Mouse (Mus musculus) layer of hippocampus, postnatal 25 days (tissue): Measurements from ENCODE around the gene Cd5. TPM values are rescaled to one million over a fixed set of nuclear protein-coding genes. Genes with fewer than 3 reads are reported as not detected.

Source experiments
- DNase-seq, 2 experiments: peaks; one replicate each; pipeline ENCODE4 v3.0.0; 2022; ENCODE audit warnings: mixed read lengths in 2 of 2, low spot score in 1 of 2; ENCODE audit errors: extremely low spot score in 1 of 2
- total RNA-seq, 2 experiments: library from RNA; stranded (reverse); gene quantifications; 2 replicates each; pipeline ENCODE4 v1.2.3; 2021

Gene Cd5
- under 1 TPM in 1 of 2 experiments, not detected in 1; 0.16 TPM for total RNA-seq

GRCm38 (mm10) chr19:10738811-10739210, at the start of gene Cd5:
TSS of gene Cd5 (minus strand) at chr19:10739002.
- no peak for DNase-seq

GRCm38 (mm10) chr19:10788242-10788641, 49.4 kb upstream of the Cd5 start:
- no peak for DNase-seq

DNA sequence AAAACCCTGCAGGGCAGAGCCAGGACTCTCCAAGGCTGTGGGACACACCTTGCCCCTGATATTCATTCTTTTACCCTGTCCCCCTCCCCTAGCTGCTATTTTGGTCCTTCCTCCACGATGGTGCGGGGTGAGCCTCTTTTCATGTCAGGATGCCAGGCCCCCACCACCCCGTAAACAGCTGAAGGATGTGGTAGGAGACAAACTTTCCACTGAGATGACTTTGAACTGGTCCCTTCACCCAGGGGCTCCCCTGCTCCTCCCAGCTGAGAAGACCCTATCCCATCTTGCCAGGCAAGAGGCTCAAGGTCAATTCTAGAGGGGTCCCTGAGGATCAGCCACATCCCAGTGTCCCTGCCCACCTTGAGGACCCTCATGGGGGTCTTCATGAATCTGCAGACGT, 48.6 kb upstream of the Cd5 start:
- no peak for DNase-seq

DNA sequence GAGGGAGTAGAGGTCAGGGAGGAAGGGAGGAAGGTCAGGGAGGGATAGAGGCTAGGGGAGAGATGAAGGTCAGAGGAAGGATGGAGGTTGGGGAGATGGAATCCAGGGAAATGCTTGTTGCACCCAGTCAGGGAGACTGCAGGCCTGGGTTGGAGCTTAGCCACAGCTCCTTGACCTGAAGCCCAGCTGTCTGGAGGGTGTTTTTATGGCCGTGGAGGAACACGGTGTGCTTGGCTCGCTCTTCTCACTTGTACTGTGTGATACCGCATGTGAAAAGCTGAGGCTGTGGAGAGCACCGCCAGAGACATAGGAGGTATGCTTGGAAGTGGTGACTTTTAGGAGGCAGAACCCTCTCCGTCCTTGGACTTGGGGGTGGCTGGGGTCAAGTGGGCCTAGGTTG, 48.0 kb upstream of the Cd5 start:
- DNase-seq = no peak

GRCm38 (mm10) chr19:10784796-10785459, 46.1 kb upstream of the Cd5 start:
- no peak for DNase-seq

DNA sequence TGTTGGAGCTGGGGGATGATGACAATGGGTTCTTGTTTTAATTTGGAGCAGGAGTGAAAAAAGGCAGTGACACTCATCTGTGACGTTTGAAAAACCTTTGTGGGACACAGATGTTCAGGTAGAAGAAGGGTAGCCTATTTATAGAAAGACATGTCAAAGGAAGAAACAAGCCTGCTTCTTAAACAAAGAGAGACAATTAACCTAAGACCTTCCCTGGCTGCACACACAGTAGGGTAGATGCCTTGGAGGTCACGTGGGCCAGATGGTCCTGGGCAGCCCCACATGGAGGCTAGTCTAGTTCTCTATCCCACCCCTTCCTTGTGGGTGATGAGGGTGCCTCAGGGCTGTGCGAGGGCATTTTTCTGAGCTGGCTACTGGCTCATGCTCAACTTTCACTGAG, 45.3 kb upstream of the Cd5 start:
- no peak for DNase-seq

GRCm38 (mm10) chr19:10783168-10783567, 44.4 kb upstream of the Cd5 start:
- no peak for DNase-seq

DNA sequence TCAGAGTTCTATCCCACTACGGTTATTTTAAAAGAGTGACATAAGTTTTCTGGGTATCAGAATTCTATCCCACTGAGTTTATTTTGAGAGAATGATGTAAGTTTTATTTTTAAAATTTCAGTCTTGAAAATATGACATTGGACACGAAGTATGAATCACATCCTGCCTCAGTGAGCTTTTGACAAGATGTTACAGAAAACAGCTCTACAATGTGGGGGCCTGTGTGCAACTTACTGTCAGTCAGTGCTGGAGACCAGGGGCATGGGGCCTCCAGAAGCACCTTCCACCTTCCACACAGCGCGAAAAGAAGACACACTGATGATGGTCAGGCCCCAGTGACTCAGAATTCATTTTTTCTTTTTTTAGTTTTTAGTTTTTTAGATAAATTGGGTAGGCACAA, 42.8 kb upstream of the Cd5 start:
- no peak for DNase-seq

DNA sequence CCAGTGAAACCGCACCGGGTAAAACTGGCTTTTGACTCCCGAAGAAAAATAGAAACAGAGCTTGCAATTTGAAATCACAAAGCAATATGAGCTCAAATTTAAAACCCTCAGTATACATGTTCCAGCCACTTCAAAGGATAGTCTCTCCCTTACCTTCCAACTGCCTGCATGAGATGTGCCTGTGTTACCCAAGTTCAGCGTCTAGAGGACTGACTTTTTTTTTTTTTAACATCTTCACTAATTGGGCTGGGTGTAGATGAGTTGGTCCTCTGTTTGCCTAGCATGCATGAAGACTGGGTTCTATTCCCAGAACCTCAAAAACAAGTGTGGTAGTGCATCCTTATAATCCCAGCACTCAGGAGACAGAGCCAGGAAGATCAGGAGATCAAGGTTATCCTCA, 38.1 kb upstream of the Cd5 start:
- DNase-seq = no peak

DNA sequence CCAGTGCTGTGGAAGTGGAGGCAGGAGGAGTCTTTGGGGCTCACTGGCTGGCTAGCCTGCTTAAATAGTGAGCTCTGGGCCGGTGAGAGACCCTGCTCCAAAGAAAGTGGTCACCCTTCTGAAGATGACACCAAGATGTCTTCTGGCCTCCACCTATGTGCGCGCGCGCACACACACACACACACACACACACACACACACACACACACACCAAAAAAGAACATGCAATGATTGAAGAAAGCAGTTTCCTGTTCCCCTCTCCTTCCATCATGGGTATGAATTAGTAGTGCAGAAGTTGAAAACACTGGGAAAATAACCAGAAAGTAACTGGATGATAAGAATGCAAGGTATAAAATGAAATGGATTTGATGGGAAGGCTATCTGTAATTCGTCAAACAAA, 35.3 kb upstream of the Cd5 start:
- no peak for DNase-seq

GRCm38 (mm10) chr19:10773384-10773783, 34.6 kb upstream of the Cd5 start:
- DNase-seq = no peak

GRCm38 (mm10) chr19:10772866-10773265, 34.1 kb upstream of the Cd5 start:
- DNase-seq = no peak

GRCm38 (mm10) chr19:10771995-10772394, 33.2 kb upstream of the Cd5 start:
- no peak for DNase-seq

GRCm38 (mm10) chr19:10769429-10770195, 30.8 kb upstream of the Cd5 start:
- no peak for DNase-seq

DNA sequence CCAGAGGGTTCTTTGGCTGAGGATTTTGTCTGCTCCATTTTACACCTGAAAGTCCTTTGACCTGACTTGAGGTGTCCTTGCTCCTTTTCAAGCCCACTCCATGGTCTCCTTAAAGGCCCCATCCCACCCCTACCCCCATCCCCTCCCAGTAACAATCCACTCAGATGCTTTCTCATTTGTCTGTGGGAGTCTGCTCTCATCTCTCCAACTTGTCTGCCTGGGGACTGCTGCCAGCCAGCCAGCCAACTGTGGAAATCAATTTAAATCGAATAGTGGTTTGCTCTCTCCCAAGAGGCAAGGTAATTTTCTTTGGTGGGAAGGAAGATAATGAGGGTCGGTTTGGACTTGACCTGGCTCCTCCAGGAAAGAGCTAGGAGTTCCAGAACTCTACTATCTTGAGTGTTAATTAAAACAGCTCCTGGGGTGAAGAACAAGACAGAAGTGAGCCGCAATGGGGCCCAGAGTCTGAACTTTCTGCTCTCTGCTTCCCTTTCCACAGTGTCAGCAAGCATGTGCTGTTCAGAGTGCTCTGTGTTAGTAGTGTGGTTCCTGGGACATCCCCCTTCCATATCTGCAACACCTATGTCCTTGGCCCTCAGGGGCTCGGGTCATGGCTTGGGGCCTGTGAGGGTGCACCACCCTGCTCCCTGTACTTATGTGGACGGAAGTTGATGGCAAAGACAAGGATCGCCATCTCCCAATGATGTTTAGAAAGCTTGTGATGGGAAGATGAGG, 30.1 kb upstream of the Cd5 start:
- DNase-seq = no peak

GRCm38 (mm10) chr19:10767631-10768030, 28.8 kb upstream of the Cd5 start:
- no peak for DNase-seq

GRCm38 (mm10) chr19:10763381-10764031, 24.7 kb upstream of the Cd5 start:
- DNase-seq = no peak

DNA sequence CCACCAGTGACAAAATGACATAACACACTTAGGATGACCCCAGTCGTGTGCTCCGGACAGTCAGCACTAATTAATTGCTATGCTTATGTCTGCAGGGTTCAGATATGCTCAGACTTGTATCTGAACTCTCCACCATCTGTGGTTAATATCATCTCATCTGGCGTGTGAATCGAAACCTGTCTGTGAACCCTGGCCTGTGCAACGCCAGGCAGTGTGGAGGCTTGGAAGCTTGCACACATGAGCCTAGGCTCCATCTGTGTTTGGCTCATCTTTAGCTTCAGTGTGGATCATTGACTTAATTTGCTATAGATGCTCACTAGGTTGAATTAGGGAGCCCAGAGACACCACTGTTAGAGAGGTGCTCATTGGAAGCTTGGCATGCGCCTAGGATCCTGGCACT, 23.7 kb upstream of the Cd5 start:
- no peak for DNase-seq

GRCm38 (mm10) chr19:10761794-10762415, 23.1 kb upstream of the Cd5 start:
- no peak for DNase-seq

DNA sequence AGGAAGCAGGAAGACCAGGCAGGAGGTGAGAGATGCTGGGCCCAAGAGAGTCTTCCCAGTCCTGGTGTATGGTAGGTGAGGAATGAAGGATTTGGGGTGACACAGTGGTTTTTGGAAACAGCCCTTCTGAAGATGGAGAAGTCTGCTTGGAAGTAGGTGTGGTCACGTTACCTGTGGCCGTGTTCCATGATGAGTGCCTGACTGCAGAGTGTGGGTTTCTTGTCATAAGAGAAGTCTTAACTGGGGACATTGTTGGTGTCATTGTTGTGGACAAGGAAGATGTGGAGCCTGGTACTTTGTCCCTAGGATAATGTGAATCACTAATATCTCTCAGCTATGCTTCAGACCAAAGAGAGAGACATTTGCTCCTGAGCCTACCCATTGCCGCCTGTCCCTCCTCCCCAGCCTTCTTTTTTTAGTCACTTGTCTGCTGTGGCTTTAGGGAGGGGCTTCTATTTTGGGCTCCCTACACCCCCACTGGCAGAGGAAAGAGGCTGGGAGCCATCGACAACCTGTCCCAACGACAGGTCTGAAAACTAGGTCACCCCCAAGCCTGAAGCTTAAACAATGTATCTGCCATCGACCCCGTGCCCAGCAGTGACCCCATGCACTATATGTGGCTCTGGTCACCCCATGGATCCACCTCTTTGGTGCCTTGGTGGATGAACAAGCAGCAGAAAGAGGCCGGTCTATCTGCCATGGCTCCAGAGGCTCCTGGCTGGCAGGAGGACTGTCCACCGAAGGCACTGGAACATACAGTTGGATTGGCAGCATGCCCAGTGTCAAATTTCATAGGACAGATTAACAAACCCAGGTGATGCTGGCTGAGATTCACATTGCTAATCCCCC, 21.4 kb upstream of the Cd5 start:
- DNase-seq = no peak
